25 mouse cellular contexts compared by ENCODE assay signal in the genomic region with DNA sequence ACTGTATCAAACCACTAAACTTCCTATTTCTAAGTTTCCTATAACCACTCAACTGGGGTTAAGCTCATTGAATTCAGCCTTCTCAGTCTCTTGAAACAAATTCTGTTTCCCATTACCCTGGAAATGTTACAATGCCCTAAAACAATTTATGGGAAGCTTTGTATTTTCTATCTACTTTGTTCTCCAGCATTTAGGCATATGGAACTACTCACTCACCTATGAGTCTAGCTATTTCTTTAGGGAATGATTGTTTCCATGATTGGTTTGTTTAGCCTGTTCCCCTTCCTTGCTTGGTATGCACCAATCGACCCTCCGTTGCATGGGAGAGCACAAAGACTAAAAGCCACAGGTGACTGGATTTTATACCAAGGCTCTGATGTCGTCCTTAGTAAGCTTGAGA.
DNase-seq lines count a peak whose midpoint lies in the region; ATAC-seq lines count a peak whose summit lies in the region.
"Had no signal": no experiment of that assay in that cellular context is flagged by ENCODE, and none has a peak within 500 bp of the region (broad histone marks: within the 10 kb centered on the region; RNA-seq: fewer than 3 reads in every experiment).

No protein-coding gene starts in this region.

- H3K9ac ChIP-seq in embryonic facial prominence, embryonic 11.5 days (replicated peaks; ENCODE audit: low read length) = no peak overlapping the region
- H3K9ac ChIP-seq in limb, embryonic 13.5 days = no peak overlapping the region
- no peak overlapping the region for H3K9ac ChIP-seq in midbrain, embryonic 14.5 days (replicated peaks; ENCODE audit: low read length)
- H3K9ac ChIP-seq: forebrain, embryonic 13.5 days; forebrain, embryonic 15.5 days; forebrain, postnatal 0 days had no signal

- H3K4me1 ChIP-seq in embryonic facial prominence, embryonic 11.5 days (ENCODE audit: control insufficient read depth, insufficient read depth, low read length) = no peaks in the 10 kb centered on the region
- peaks cover 9% of the 10 kb centered on the region; the same call in 1 of the 2 replicates for H3K4me1 ChIP-seq in embryonic facial prominence, embryonic 10.5 days
- H3K4me1 ChIP-seq in limb, embryonic 10.5 days = peaks cover 17% of the 10 kb centered on the region
- H3K4me1 ChIP-seq in limb, embryonic 13.5 days = peaks cover 28% of the 10 kb centered on the region
- H3K4me1 ChIP-seq in midbrain, embryonic 14.5 days (ENCODE audit: control insufficient read depth, insufficient read depth, low read length) = no peaks in the 10 kb centered on the region
- H3K4me1 ChIP-seq: forebrain, embryonic 13.5 days; forebrain, embryonic 15.5 days had no signal

- H3K27me3 ChIP-seq in embryonic facial prominence, embryonic 11.5 days (ENCODE audit: control insufficient read depth, insufficient read depth, low read length) = no peaks in the 10 kb centered on the region
- H3K27me3 ChIP-seq in embryonic facial prominence, embryonic 10.5 days (replicated peaks; ENCODE audit: low read depth, poor library complexity, severe bottlenecking) = no peaks in the 10 kb centered on the region
- no peaks in the 10 kb centered on the region for H3K27me3 ChIP-seq in limb, embryonic 10.5 days (ENCODE audit: low read depth, poor library complexity, severe bottlenecking)
- H3K27me3 ChIP-seq in limb, embryonic 13.5 days = no peaks in the 10 kb centered on the region
- no peaks in the 10 kb centered on the region for H3K27me3 ChIP-seq in midbrain, embryonic 14.5 days (ENCODE audit: control insufficient read depth, insufficient read depth, low read length)
- H3K27me3 ChIP-seq: CH12.LX; forebrain, embryonic 13.5 days; forebrain, embryonic 15.5 days; Patski had no signal

- DNase-seq in embryonic facial prominence, embryonic 11.5 days (ENCODE audit: low spot score) = peak; percentile 54
- DNase-seq in embryonic facial prominence, embryonic 10.5 days (ENCODE audit: low spot score) = no peak
- DNase-seq in limb, embryonic 10.5 days (ENCODE audit: low spot score) = no peak
- DNase-seq in right cerebral cortex, postnatal 14 days = no peak
- no peak for DNase-seq in cerebellum, adult 8-10 months
- DNase-seq in midbrain, embryonic 14.5 days = no peak
- DNase-seq: adrenal gland, adult 8-10 months; adrenal gland, postnatal 14 days; adrenal gland, postnatal 36 days; B cell, adult 2 months; cerebellum, adult 11-12 months; cerebellum, adult 2 months; cerebellum, adult 9-11 months; cerebellum, postnatal 14 days; cerebellum, postnatal 36 days; embryo, embryonic 11 days; forebrain, postnatal 0 days had no signal

- H3K36me3 ChIP-seq in embryonic facial prominence, embryonic 11.5 days (replicated peaks; ENCODE audit: control insufficient read depth, insufficient read depth, low read depth, low read length) = no peaks in the 10 kb centered on the region
- no peaks in the 10 kb centered on the region for H3K36me3 ChIP-seq in embryonic facial prominence, embryonic 10.5 days (replicated peaks)
- no peaks in the 10 kb centered on the region for H3K36me3 ChIP-seq in limb, embryonic 10.5 days
- H3K36me3 ChIP-seq in limb, embryonic 13.5 days = no peaks in the 10 kb centered on the region
- H3K36me3 ChIP-seq in midbrain, embryonic 14.5 days (ENCODE audit: control insufficient read depth, insufficient read depth, low read length) = no peaks in the 10 kb centered on the region
- H3K36me3 ChIP-seq: forebrain, embryonic 15.5 days; G1E had no signal

- no peak overlapping the region for H3K4me3 ChIP-seq in embryonic facial prominence, embryonic 11.5 days (ENCODE audit: low read depth, low read length)
- no peak overlapping the region for H3K4me3 ChIP-seq in embryonic facial prominence, embryonic 10.5 days
- H3K4me3 ChIP-seq in limb, embryonic 10.5 days = no peak overlapping the region
- no peak overlapping the region for H3K4me3 ChIP-seq in limb, embryonic 13.5 days
- no peak overlapping the region for H3K4me3 ChIP-seq in midbrain, embryonic 14.5 days (replicated peaks; ENCODE audit: low read depth, low read length)
- H3K4me3 ChIP-seq: forebrain, embryonic 13.5 days; forebrain, embryonic 15.5 days had no signal

- H3K4me2 ChIP-seq in embryonic facial prominence, embryonic 11.5 days (ENCODE audit: low read depth, low read length) = no peak overlapping the region
- H3K4me2 ChIP-seq in limb, embryonic 13.5 days (replicated peaks) = no peak overlapping the region
- H3K4me2 ChIP-seq in midbrain, embryonic 14.5 days (ENCODE audit: low read length) = no peak overlapping the region
- H3K4me2 ChIP-seq: forebrain, embryonic 13.5 days; forebrain, embryonic 15.5 days had no signal

- ATAC-seq in embryonic facial prominence, embryonic 11.5 days (replicated peaks; ENCODE audit: insufficient number of reproducible peaks, low FRiP score, low TSS enrichment, low read depth) = no peak
- ATAC-seq in limb, embryonic 13.5 days (ENCODE audit: low FRiP score, low read depth) = peak; percentile 59; the same call in 1 of the 2 replicates
- no peak for ATAC-seq in midbrain, embryonic 14.5 days (ENCODE audit: low FRiP score, low TSS enrichment)
- ATAC-seq: activated CD4-positive, CD25-positive, alpha-beta regulatory T cell, adult 4 months; CD4-positive, CD25-positive, alpha-beta regulatory T cell, adult 4 months; forebrain, embryonic 13.5 days; forebrain, embryonic 15.5 days; forebrain, postnatal 0 days; Patski had no signal

- WGBS in embryonic facial prominence, embryonic 11.5 days = 65% methylated on average over 3 of the region's 3 CpGs
- 64% methylated on average over 3 of the region's 3 CpGs for WGBS in embryonic facial prominence, embryonic 10.5 days
- 72% methylated on average over 3 of the region's 3 CpGs for WGBS in limb, embryonic 10.5 days
- 19% methylated on average over 3 of the region's 3 CpGs for WGBS in limb, embryonic 13.5 days
- WGBS in midbrain, embryonic 14.5 days = 80% methylated on average over 3 of the region's 3 CpGs

- no peaks in the 10 kb centered on the region for H3K9me3 ChIP-seq in embryonic facial prominence, embryonic 11.5 days (replicated peaks; ENCODE audit: control insufficient read depth, low read length)
- H3K9me3 ChIP-seq in embryonic facial prominence, embryonic 10.5 days = no peaks in the 10 kb centered on the region
- no peaks in the 10 kb centered on the region for H3K9me3 ChIP-seq in limb, embryonic 10.5 days (replicated peaks)
- no peaks in the 10 kb centered on the region for H3K9me3 ChIP-seq in limb, embryonic 13.5 days
- no peaks in the 10 kb centered on the region for H3K9me3 ChIP-seq in midbrain, embryonic 14.5 days (ENCODE audit: control insufficient read depth, low read length)
- H3K9me3 ChIP-seq: forebrain, embryonic 13.5 days; forebrain, embryonic 15.5 days; G1E had no signal

- H3K27ac ChIP-seq in embryonic facial prominence, embryonic 11.5 days (replicated peaks; ENCODE audit: low read depth, low read length) = no peak overlapping the region
- no peak overlapping the region for H3K27ac ChIP-seq in embryonic facial prominence, embryonic 10.5 days (replicated peaks)
- H3K27ac ChIP-seq in limb, embryonic 10.5 days = peak overlapping the region; percentile 3; the same call in 1 of the 2 replicates
- peak overlapping the region; percentile 66 for H3K27ac ChIP-seq in limb, embryonic 13.5 days
- no peak overlapping the region for H3K27ac ChIP-seq in midbrain, embryonic 14.5 days (replicated peaks; ENCODE audit: low read depth, low read length)
- H3K27ac ChIP-seq: forebrain, embryonic 13.5 days; forebrain, embryonic 15.5 days had no signal

Comparison
In these comparisons a context has a peak if more than half of its experiments do, and no peak if none do; other contexts are left out.
1. H3K27ac ChIP-seq: peak in limb, embryonic 10.5 days (single experiment) and limb, embryonic 13.5 days (single experiment); none in embryonic facial prominence, embryonic 11.5 days (single experiment), embryonic facial prominence, embryonic 10.5 days (single experiment) and midbrain, embryonic 14.5 days (single experiment).